Mouse (Mus musculus): ENCODE data around the gene Thra. TPM values are rescaled to one million over a fixed set of nuclear protein-coding genes. Genes with fewer than 3 reads are reported as not detected.

Thra gene
- polyA plus RNA-seq, 1 experiment from 2014 or later = 51.0 TPM

GRCm38 (mm10) chr11:98767276-98767675 is 26.8 kb downstream of the Thra start:
- H3K27ac ChIP-seq (replicated peaks) = peak overlapping the region; percentile 73; the same call in 1 of the 2 replicates

GRCm38 (mm10) chr11:98767713-98768112 is 27.3 kb downstream of the Thra start:
- peak overlapping the region; percentile 20 for H3K4me3 ChIP-seq (replicated peaks)
- peaks cover 48% of the 10 kb centered on the region for H3K36me3 ChIP-seq
- no peaks in the 10 kb centered on the region for H3K27me3 ChIP-seq
- peak overlapping the region; percentile 34 for H3K4me2 ChIP-seq (replicated peaks)
- H3K4me1 ChIP-seq = peaks cover 68% of the 10 kb centered on the region
- H3K9ac ChIP-seq = no peak overlapping the region
- H3K27ac ChIP-seq (replicated peaks) = peak overlapping the region; percentile 73
- ATAC-seq (ENCODE audit: insufficient number of reproducible peaks, low FRiP score, low TSS enrichment, low read depth) = no peak
- WGBS = 6% methylated on average over 4 of the region's 4 CpGs
- H3K9me3 ChIP-seq (replicated peaks) = no peaks in the 10 kb centered on the region

More at GRCm38 (mm10) chr11:98767276-98767675, 26.8 kb downstream of the Thra start:
- Histone ChIP-seq H3K9ac (no peak overlapping the region), H3K4me2 (replicated peaks) (no peak overlapping the region; the same call in 1 of the 2 replicates), H3K36me3 (peaks cover 52% of the 10 kb centered on the region), H3K4me3 (replicated peaks) (no peak overlapping the region), H3K4me1 (peaks cover 71% of the 10 kb centered on the region), H3K9me3 (replicated peaks) (no peaks in the 10 kb centered on the region), H3K27me3 (no peaks in the 10 kb centered on the region)
- 21% methylated on average over 8 of the region's 9 CpGs for WGBS
- no peak; the same call in 1 of the 2 replicates for ATAC-seq (ENCODE audit: insufficient number of reproducible peaks, low FRiP score, low TSS enrichment, low read depth)

- Histone ChIP-seq H3K27me3 (no peaks in the 10 kb centered on the region), H3K27ac (replicated peaks) (peak overlapping the region; percentile 73), H3K36me3 (peaks cover 43% of the 10 kb centered on the region), H3K9me3 (replicated peaks) (no peaks in the 10 kb centered on the region), H3K4me1 (peaks cover 68% of the 10 kb centered on the region), H3K9ac (no peak overlapping the region), H3K4me2 (replicated peaks) (peak overlapping the region; percentile 34), H3K4me3 (replicated peaks) (peak overlapping the region; percentile 20)
- peak; percentile 16; the same call in 1 of the 2 replicates for ATAC-seq (ENCODE audit: insufficient number of reproducible peaks, low FRiP score, low TSS enrichment, low read depth)
- WGBS = 24% methylated on average over 39 of the region's 39 CpGs
Measured at GRCm38 (mm10) chr11:98768127-98769006, 27.9 kb downstream of the Thra start.

DNA sequence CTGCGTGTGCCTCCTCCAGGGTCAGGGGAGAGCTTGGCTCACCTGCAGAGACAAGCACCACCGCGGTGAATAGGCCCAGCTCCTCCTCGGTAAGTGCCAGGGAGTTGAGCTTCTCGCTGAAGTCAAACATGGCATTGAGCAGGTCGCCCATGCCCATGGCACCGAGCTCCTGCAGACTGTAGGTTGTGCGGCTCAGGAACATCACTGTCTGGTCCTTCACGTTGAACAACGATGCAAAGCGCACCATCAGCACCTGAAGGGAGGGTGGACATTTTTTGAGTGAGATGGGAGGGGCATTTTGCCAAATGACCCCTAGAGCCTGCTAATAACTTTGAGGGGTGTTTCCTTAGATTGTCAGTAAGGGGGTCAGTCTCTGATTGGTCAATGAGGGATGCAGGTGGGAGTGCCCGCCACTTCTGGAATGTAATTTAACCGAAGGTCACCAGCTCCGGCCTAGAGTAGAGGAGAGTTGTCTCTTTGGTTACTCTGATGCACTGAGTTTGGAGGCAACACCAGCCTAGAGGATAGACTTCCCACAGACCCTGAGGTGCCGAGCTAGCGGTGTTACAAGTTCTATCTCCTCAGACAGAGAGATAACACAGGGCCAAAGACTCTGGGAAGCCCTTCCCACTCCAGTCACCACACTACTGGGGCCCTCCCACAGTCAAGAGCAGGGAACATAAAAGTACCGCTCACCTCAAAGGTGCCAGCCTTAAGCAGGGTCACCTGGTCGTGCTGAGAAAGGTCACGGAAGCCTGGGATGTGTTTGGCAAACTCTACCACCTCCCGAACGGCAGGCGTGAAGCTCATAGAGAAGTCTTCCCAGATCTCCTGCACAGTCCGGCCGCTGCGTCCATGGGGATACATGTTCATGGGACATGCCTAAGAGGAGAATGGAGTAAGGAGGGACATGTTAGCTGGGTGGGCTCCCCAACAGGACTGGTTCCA is 28.8 kb downstream of the Thra start:
- Histone ChIP-seq H3K4me1 (peaks cover 69% of the 10 kb centered on the region), H3K36me3 (peaks cover 37% of the 10 kb centered on the region), H3K9ac (no peak overlapping the region), H3K9me3 (replicated peaks) (no peaks in the 10 kb centered on the region), H3K27me3 (no peaks in the 10 kb centered on the region), H3K4me3 (replicated peaks) (no peak overlapping the region), H3K4me2 (replicated peaks) (no peak overlapping the region), H3K27ac (replicated peaks) (peak overlapping the region; percentile 73)
- no peak for ATAC-seq (ENCODE audit: insufficient number of reproducible peaks, low FRiP score, low TSS enrichment, low read depth)
- 89% methylated on average over 25 of the region's 25 CpGs for WGBS

DNA sequence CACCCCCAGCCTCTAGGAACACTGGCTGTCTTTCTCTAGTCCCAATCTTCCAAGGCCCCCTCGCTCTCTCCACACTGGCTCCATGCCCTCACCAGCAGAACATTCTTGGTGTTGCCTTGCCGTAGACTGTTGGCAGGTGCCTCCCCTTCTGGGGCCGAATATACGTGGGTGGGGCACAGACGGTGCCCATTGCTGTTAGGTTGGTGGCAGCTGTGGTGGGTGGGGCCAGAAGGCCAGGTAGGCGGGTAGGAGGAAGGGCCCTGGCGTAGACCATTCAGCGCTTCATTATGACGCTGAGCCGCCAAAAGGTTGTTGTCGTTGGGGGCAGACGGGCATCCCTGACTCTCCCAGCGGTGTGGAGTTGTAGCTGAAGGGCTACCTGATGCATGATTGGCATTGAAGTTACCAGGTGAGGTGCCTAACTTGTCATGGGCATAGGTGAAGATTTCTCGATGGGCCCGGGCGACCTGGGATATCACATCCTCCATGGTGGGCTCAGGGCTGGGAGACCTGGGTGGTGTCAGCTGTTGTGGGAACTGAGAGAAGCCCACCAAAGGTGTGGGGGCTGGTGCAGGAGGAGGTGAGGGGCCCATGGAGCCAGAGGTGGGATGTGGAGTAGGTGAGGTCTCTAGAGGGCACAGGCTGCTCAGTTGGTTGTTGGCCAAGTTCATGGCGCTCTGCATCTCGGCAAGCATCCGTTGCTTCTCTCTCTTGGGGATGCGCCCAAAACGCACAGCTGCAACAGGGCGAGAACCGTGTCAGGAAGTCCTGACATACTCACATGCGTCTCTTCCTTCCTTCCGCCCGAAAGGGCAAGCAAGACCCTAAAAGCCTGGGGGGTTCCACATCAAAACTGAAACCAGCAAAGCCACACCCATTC is 29.9 kb downstream of the Thra start:
- Histone ChIP-seq H3K27ac (replicated peaks) (no peak overlapping the region), H3K36me3 (peaks cover 27% of the 10 kb centered on the region), H3K4me1 (peaks cover 69% of the 10 kb centered on the region), H3K4me2 (replicated peaks) (no peak overlapping the region), H3K4me3 (replicated peaks) (no peak overlapping the region), H3K9ac (no peak overlapping the region), H3K27me3 (no peaks in the 10 kb centered on the region), H3K9me3 (replicated peaks) (no peaks in the 10 kb centered on the region)
- no peak for ATAC-seq (ENCODE audit: insufficient number of reproducible peaks, low FRiP score, low TSS enrichment, low read depth)
- 91% methylated on average over 26 of the region's 26 CpGs for WGBS

GRCm38 (mm10) chr11:98771131-98771530 is 30.7 kb downstream of the Thra start:
- 88% methylated on average over 18 of the region's 18 CpGs for WGBS
- Histone ChIP-seq H3K4me2 (replicated peaks) (no peak overlapping the region), H3K4me1 (peaks cover 69% of the 10 kb centered on the region), H3K4me3 (replicated peaks) (no peak overlapping the region), H3K27me3 (no peaks in the 10 kb centered on the region), H3K36me3 (peaks cover 25% of the 10 kb centered on the region), H3K9me3 (replicated peaks) (no peaks in the 10 kb centered on the region), H3K9ac (no peak overlapping the region), H3K27ac (replicated peaks) (no peak overlapping the region)
- ATAC-seq (ENCODE audit: insufficient number of reproducible peaks, low FRiP score, low TSS enrichment, low read depth) = no peak

GRCm38 (mm10) chr11:98771844-98772525 is 31.5 kb downstream of the Thra start:
- no peak for ATAC-seq (ENCODE audit: insufficient number of reproducible peaks, low FRiP score, low TSS enrichment, low read depth)
- 90% methylated on average over 11 of the region's 11 CpGs for WGBS
- Histone ChIP-seq H3K9ac (no peak overlapping the region), H3K4me1 (peaks cover 69% of the 10 kb centered on the region), H3K4me2 (replicated peaks) (no peak overlapping the region), H3K4me3 (replicated peaks) (no peak overlapping the region), H3K36me3 (peaks cover 25% of the 10 kb centered on the region), H3K27ac (replicated peaks) (no peak overlapping the region), H3K27me3 (no peaks in the 10 kb centered on the region), H3K9me3 (replicated peaks) (no peaks in the 10 kb centered on the region)

DNA sequence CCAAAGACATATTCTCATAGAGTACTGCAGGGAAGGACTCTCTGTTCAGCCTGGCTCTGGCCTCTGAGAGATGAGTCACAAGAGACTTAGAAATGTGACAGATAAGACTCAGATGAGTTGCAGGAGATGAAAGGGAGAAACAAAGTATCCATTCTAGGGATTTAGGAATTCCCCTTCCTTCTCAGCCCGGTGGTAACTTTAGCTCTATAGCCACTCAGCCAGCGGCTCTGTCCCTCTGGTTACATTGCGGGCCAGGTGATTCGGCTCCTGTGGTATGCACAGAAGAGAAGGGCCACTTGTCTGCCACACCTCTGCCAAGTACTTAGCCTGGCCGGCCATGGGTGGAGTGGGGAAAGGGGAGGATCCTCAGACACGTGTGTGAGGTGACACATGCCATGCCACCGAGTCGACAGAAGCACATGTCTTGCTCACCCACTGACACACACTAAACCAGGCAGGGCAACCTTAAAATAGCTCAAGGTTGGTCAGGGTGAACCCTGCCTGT is 32.3 kb downstream of the Thra start:
- Histone ChIP-seq H3K36me3 (peaks cover 25% of the 10 kb centered on the region), H3K9ac (no peak overlapping the region), H3K9me3 (replicated peaks) (no peaks in the 10 kb centered on the region), H3K27me3 (no peaks in the 10 kb centered on the region), H3K4me2 (replicated peaks) (no peak overlapping the region), H3K4me3 (replicated peaks) (no peak overlapping the region), H3K4me1 (peaks cover 66% of the 10 kb centered on the region), H3K27ac (replicated peaks) (peak overlapping the region; percentile 52)
- no peak for ATAC-seq (ENCODE audit: insufficient number of reproducible peaks, low FRiP score, low TSS enrichment, low read depth)
- WGBS = 64% methylated on average over 8 of the region's 8 CpGs

- H3K4me1 ChIP-seq = peaks cover 59% of the 10 kb centered on the region
Measured at GRCm38 (mm10) chr11:98773635-98774295, 33.3 kb downstream of the Thra start.

More at GRCm38 (mm10) chr11:98773635-98774295, 33.3 kb downstream of the Thra start:
- ATAC-seq (ENCODE audit: insufficient number of reproducible peaks, low FRiP score, low TSS enrichment, low read depth) = peak; percentile 83
- no peaks in the 10 kb centered on the region for H3K27me3 ChIP-seq
- H3K4me3 ChIP-seq (replicated peaks) = peak overlapping the region; percentile 36
- no peaks in the 10 kb centered on the region for H3K9me3 ChIP-seq (replicated peaks)
- WGBS = under 1% methylated on average over 37 of the region's 37 CpGs
- H3K4me2 ChIP-seq (replicated peaks) = peak overlapping the region; percentile 78
- peaks cover 20% of the 10 kb centered on the region for H3K36me3 ChIP-seq
- H3K9ac ChIP-seq = peak overlapping the region; percentile 33; the same call in 1 of the 2 replicates
- H3K27ac ChIP-seq (replicated peaks) = peak overlapping the region; percentile 79
